Mouse (Mus musculus) lung, postnatal 36 days (tissue): ENCODE measurements at regions not wholly inside any gene's neighbourhood (a gene's known extent, or its start where the extent isn't known, plus 50 kb on each side); places are given as distances from the start of the nearest gene placed in this dataset.
A peak's percentile ranks its signal among the peaks of the same experiment; 100 is the strongest.

Source experiments
- DNase-seq: peaks from one replicate; pipeline ENCODE4 v3.0.0; 2022; ENCODE audit warnings: mixed read lengths

DNA sequence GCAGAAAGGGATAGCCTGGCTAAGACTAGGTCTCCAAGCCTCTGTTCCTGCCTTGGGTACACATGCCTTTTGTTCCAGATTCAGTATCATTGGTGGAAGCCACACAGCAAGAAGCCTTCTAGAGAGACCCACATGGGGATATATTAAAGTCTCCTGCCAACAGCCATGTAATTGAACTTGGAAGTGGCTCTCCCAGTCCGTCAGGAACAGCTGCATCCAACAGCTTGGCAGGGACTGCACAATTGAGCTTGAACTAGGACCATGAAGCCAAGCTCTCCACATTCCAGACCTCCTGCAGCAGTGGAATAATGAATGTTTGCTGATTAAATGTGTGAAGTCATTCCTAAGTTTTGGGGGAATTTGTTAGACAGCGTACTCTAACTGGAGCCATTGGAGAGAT, 94.5 kb downstream of the Gpr139 start:
- no peak for DNase-seq

GRCm38 (mm10) chr7:119088537-119088936, 93.5 kb upstream of the Gprc5b start:
- no peak for DNase-seq

DNA sequence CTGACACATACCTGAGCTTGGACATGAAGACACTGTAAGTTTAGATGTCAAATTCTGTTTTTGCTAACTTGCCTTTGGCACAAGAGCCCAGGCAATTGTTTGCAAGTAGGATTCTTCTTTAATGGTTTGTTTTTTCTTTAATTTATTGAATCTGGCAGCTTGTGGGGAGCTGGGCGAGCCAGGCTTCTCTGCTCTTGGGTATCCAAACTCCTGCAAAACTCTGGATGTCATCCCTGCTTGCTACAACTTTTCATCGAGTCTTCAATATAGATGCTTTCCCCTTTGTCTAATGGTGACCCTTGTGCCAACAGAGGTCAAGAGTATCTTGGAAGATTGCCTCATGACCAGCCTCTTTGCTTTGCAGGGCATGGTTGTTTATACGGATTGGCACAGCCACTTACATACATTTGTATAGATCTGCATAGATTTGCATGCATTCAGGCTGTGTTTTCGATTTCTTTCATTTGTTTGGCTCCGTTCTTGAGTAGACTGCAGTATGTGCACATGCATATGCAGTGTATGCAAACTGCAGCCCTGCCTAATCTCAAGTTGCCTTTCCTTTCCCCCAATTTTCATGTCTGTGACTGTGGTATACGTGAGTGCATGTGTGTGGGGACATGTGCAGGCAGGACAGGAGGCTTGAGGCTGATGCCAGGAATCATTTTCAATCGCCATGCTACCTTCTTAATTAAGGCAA, 92.9 kb upstream of the Gprc5b start:
- no peak for DNase-seq

DNA sequence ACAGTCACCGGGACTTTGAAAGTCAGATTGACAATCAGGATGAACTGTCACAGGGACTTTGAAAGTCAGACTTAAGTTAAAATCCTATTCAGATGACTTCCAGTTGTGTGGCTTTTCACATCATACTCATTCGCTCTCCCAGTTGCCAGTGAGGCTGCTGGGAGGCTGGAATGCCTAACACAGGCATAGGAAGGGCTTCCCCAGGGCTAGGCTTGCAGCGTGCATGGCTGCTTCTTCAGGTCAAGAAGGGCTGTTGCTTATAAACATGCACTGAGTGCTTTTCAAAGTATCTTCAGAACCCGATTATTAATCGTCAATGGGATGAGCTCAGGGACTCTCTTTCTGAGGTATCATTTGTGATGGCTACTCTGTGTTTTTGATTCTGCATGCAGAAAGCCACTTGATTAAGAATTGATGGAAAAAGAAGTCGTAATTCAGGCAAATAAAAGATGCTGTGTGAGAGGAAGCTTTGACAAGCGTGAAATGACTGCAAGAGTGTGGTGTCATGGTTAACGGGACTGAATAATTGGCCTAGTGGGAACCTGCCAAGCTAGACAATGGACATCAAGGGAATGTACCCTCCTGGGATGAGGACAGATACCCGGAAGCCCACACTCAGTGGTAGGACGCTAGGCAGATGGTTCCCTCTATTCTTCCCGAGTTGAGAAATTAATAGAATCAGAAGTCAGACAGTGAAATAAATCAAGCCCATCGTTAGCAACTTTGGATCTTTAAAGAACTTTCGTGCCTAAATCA, 90.9 kb upstream of the Gprc5b start:
- no peak for DNase-seq

GRCm38 (mm10) chr7:119076712-119077619, 82.0 kb upstream of the Gprc5b start:
- peak; percentile 4 for DNase-seq

DNA sequence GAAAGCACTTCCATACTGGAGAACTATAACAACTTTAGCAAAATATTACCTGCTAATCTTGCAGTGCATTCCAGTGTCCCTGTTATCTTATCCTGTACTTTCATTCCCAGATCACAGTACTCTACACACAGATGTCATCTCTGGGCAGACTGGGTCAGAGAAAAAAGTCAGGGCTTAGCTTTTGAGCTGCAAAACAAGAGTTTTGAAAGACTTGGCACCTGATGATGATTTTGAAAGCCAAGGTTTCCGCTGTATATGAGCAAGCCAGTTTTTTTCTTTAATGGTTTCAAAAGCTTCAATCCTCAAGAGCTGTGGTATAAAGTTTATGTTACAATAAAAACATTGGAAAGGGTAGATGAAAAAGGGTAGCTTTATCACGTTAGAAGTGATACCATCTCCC, 71.0 kb upstream of the Gprc5b start:
- DNase-seq = no peak
